Mouse (Mus musculus) liver, embryonic 14.5 days (tissue): Measurements from ENCODE around the gene Npdc1. TPM values are rescaled to one million over a fixed set of nuclear protein-coding genes. Genes with fewer than 3 reads are reported as not detected.
A peak's percentile ranks its signal among the peaks of the same experiment; 100 is the strongest.

Experiments used
- ATAC-seq: fragments of 200-750 bp; cut with Nextera tagmentation; 2 replicates; pipeline ENCODE4 v1.8.0; 2017; ENCODE audit warnings: moderate number of reproducible peaks, mild to moderate bottlenecking, moderate library complexity; ENCODE audit not compliant: insufficient read depth
- DNase-seq, 3 experiments: peaks; one replicate each; pipeline ENCODE4 v3.0.0-alpha.2; 2012 to 2013; ENCODE audit warnings: low read depth in 3 of 3, low spot score in 3 of 3
- H3K27ac ChIP-seq: fragments of 300-500 bp; sonication (generic); 2 replicates; pipeline ENCODE4 v1.5.1; 2014; ENCODE audit warnings: moderate library complexity, mild to moderate bottlenecking, control low read depth, inconsistent platforms
- H3K27me3 ChIP-seq: fragments of 300-500 bp; sonication (generic); 2 replicates; pipeline ENCODE4 v1.6.1; 2014; ENCODE audit warnings: mild to moderate bottlenecking, low read length, moderate library complexity; ENCODE audit not compliant: control insufficient read depth, insufficient read depth
- H3K36me3 ChIP-seq: fragments of 300-500 bp; sonication (generic); replicated peaks from 2 replicates; pipeline ENCODE4 v1.6.1; 2014; ENCODE audit warnings: low read depth; ENCODE audit not compliant: control insufficient read depth, insufficient read depth
- H3K4me1 ChIP-seq, 2 experiments: fragments of 200-500 bp in 1 of 2; fragments of 300-500 bp in 1 of 2; sonication (generic) in 1 of 2; replicated peaks; 2 replicates each; pipeline ENCODE4 v1.6.1; 2012 to 2014; ENCODE audit warnings: antibody characterized with exemption in 1 of 2, inconsistent platforms in 1 of 2, low read length in 1 of 2; ENCODE audit not compliant: control insufficient read depth in 2 of 2, insufficient read depth in 2 of 2
- H3K4me2 ChIP-seq: fragments of 300-500 bp; sonication (generic); 2 replicates; pipeline ENCODE4 v1.6.1; 2014; ENCODE audit warnings: low read depth, mild to moderate bottlenecking, control low read depth, moderate library complexity
- H3K4me3 ChIP-seq, 2 experiments: fragments of 200-500 bp in 1 of 2; fragments of 300-500 bp in 1 of 2; sonication (generic) in 1 of 2; 2 replicates each; pipeline ENCODE4 v1.5.1; 2012 to 2014; ENCODE audit warnings: low read depth in 2 of 2, low read length in 2 of 2, mild to moderate bottlenecking in 2 of 2, control low read depth in 1 of 2, inconsistent platforms in 1 of 2, moderate library complexity in 1 of 2; ENCODE audit not compliant: insufficient read depth in 1 of 2
- H3K9ac ChIP-seq: fragments of 300-500 bp; sonication (generic); replicated peaks from 2 replicates; pipeline ENCODE4 v1.6.1; 2014; ENCODE audit warnings: mild to moderate bottlenecking, control low read depth, moderate library complexity
- H3K9me3 ChIP-seq: fragments of 300-500 bp; sonication (generic); 2 replicates; pipeline ENCODE4 v1.6.1; 2016; ENCODE audit warnings: low read length, mixed read lengths; ENCODE audit not compliant: control insufficient read depth
- CTCF ChIP-seq: IDR thresholded peaks from 2 replicates; pipeline ENCODE4 v1.5.1; 2016; ENCODE audit warnings: antibody characterized with exemption, low read depth, control low read depth
- EP300 ChIP-seq: IDR thresholded peaks from 2 replicates; pipeline ENCODE4 v1.6.1; 2016; ENCODE audit warnings: antibody characterized with exemption, low read depth
- WGBS: fragments of 180-500 bp; shearing (Covaris S2); extraction: QIAGEN DNeasy Blood & Tissue Kit; methylation state at CpG from one replicate; pipeline ENCODE4 v1.1.7; 2014; ENCODE audit not compliant: insufficient replicate concordance; 5-methylcytosine and 5-hydroxymethylcytosine counted together
- polyA plus RNA-seq, 2 experiments: library from polyadenylated mRNA; depleted of rRNA in 1 of 2; stranded (reverse) in 1 of 2; unstranded in 1 of 2; fragments of >200 nt; fragmentation: Nextera tagmentation in 1 of 2; extraction: Ambion mirVana in 1 of 2; gene quantifications; 2 replicates each; pipeline versions ENCODE4 v1.2.1 to v1.2.3; 2012 to 2014

Gene Npdc1
- polyA plus RNA-seq, 2 experiments, result 2.4 to 3.4 TPM

- no peaks in the 10 kb centered on the region for H3K36me3 ChIP-seq
- 63% methylated on average over 27 of the region's 27 CpGs for WGBS
- TF ChIP-seq EP300 (no peak), CTCF (no peak)
- no peak overlapping the region for H3K4me2 ChIP-seq
- no peak for DNase-seq
- H3K27me3 ChIP-seq, result peaks cover 7% of the 10 kb centered on the region
- no peak overlapping the region for H3K9ac ChIP-seq
- no peak for ATAC-seq
- H3K9me3 ChIP-seq, result no peaks in the 10 kb centered on the region
- H3K27ac ChIP-seq, result no peak overlapping the region
- no peaks in the 10 kb centered on the region for H3K4me1 ChIP-seq
- H3K4me3 ChIP-seq, result no peak overlapping the region
Observed at GRCm38 (mm10) chr2:25425481-25425880, 26.3 kb downstream of the Npdc1 start.

- H3K4me2 ChIP-seq, result no peak overlapping the region
- H3K4me1 ChIP-seq, result no peaks in the 10 kb centered on the region
- no peak overlapping the region for H3K4me3 ChIP-seq
- H3K9ac ChIP-seq, result no peak overlapping the region
- no peak for TF ChIP-seq EP300
- peak; percentile 95 for TF ChIP-seq CTCF
- DNase-seq, result peak; percentile 50 to 59 (median 56)
- WGBS, result 8% methylated on average over 5 of the region's 5 CpGs
- H3K9me3 ChIP-seq, result no peaks in the 10 kb centered on the region
- H3K27me3 ChIP-seq, result peaks cover 7% of the 10 kb centered on the region
- no peak for ATAC-seq
- no peaks in the 10 kb centered on the region for H3K36me3 ChIP-seq
- H3K27ac ChIP-seq, result no peak overlapping the region
Observed at GRCm38 (mm10) chr2:25426721-25427191, 27.6 kb downstream of the Npdc1 start.

DNA sequence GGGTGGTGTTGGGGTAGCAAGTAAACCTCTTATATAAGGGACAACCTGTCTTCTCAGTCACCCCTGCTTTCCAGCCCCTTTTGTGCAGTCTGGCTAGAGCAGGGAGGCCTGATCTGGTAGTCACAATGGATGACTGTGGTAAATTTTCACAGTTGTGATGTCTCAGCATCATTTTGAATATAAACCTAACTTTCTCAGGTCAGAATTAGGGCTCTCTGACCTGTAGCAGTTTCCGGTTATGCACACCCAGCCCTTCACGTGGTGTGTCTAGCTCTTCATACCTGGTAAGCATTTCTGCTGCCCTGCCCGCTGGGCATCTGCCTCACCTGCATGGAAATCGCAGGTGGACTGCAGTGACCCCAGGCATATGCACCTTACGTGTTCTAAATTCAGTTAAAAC, 28.1 kb downstream of the Npdc1 start:
- Histone ChIP-seq H3K4me3 (no peak overlapping the region), H3K4me1 (no peaks in the 10 kb centered on the region), H3K27me3 (peaks cover 7% of the 10 kb centered on the region), H3K36me3 (no peaks in the 10 kb centered on the region), H3K27ac (no peak overlapping the region), H3K9ac (no peak overlapping the region), H3K4me2 (no peak overlapping the region), H3K9me3 (no peaks in the 10 kb centered on the region)
- WGBS, result 77% methylated on average over 5 of the region's 5 CpGs
- no peak for ATAC-seq
- no peak for DNase-seq
- TF ChIP-seq EP300, result no peak
- TF ChIP-seq CTCF, result no peak

DNA sequence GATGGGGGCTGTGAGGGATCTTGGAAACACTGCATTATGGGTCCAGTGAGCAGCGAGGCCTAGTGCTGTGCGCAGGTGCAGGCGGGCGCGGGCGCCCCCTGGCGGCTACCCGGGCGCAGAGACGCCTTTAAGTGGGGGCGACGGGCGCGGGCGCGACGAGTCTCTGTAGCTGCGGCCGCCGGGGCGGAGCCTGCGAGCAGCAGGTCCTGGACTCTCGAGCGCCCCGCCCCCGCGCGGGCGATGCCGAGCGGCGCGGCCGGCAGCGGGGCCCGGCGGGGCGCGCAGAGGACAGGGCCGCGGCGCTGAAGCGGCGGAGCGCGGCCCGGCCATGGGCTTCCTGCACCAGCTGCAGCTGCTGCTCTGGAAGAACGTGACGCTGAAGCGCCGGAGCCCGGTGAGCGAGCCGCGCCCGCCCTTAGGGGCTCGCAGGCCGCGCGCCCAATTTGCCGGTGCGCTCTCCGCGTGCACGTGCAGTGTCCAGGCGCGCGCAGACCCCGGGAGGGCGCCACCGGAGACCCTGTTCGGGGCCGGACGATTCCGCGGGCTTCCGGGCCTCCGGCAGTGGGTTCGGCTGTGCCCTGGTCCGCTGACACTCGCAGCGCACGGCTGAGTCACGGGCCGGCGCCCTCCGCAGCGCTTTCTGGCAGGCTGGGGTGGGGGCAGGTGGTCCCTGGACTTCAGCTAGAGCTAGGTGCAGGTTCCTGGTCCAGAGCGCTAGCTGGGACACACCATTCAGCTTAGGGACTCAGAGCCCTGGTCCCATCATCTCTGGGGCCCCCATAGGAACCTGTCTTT, 29.5 kb downstream of the Npdc1 start, which contains the start of gene Abca2:
Abca2 (plus strand) TSS at position 262 of the 795 bp plus-strand sequence.
- no peak for TF ChIP-seq EP300
- peak; percentile 87 for TF ChIP-seq CTCF
- peaks cover 7% of the 10 kb centered on the region for H3K27me3 ChIP-seq
- peak within 1 kb of the TSS; percentile 44 for H3K9ac ChIP-seq
- no peaks in the 10 kb centered on the region for H3K4me1 ChIP-seq
- ATAC-seq (peak; percentile 85), DNase-seq (peak; percentile 75 to 80 (median 77))
- no peaks in the 10 kb centered on the region for H3K36me3 ChIP-seq
- H3K4me2 ChIP-seq, result peak within 1 kb of the TSS; percentile 93
- H3K27ac ChIP-seq, result no peak within 1 kb of the TSS
- under 1% methylated on average over 88 of the region's 89 CpGs for WGBS
- H3K9me3 ChIP-seq, result no peaks in the 10 kb centered on the region
- H3K4me3 ChIP-seq, result peak within 1 kb of the TSS; percentile 58 to 68

DNA sequence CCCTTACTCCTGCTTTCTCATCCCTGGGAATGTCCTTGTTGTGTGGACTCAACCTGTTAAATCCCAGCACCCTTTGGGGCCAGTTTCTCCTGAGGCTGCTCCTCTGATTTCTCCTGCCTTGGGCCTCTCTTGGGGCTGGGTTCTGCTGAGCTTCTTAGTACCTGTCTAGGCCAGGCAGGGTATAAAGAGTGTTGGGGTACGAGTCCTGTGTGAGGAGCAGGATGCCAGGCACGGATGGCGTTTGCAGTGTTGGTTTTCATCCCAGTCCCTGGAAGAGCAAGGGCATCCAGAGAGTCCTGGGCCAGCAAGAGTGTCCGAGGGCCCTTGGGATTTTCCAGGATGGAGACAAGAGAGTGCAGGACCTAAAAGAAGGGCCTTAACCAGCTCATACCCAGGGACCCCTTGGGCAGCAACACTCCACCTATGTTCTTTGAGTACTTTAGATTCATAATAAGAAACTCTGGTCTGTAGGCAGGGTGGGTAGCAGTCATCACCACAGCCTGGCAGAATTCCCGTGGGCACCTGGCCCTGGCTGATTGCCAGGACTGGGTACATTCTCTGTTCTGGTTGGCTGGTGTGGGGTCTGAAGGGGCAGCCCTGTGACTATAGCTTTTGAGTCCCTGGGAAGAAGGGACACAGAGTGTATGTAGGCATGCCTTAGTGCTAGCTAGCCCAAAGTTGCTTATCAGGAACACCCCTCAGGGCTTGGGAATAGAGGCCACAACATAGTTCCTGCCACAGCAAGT, 30.5 kb downstream of the Npdc1 start:
- ATAC-seq (no peak), DNase-seq (no peak)
- Histone ChIP-seq H3K9me3 (no peaks in the 10 kb centered on the region), H3K4me3 (no peak overlapping the region), H3K27me3 (peaks cover 7% of the 10 kb centered on the region), H3K27ac (no peak overlapping the region), H3K9ac (no peak overlapping the region), H3K4me1 (no peaks in the 10 kb centered on the region), H3K4me2 (peak overlapping the region; percentile 93), H3K36me3 (no peaks in the 10 kb centered on the region)
- WGBS, result 71% methylated on average over 5 of the region's 5 CpGs
- no peak for TF ChIP-seq EP300
- TF ChIP-seq CTCF, result no peak
